Mouse (Mus musculus) bone marrow macrophage, adult 2 months (primary cell): ENCODE measurements at regions not wholly inside any gene's neighbourhood (a gene's known extent, or its start where the extent isn't known, plus 50 kb on each side); places are given as distances from the start of the nearest gene placed in this dataset.

Source experiments
- CTCF ChIP-seq: IDR thresholded peaks from 2 replicates; pipeline ENCODE4 v1.5.1; 2012; ENCODE audit warnings: low read depth, mild to moderate bottlenecking, low read length, moderate library complexity
- POLR2A ChIP-seq: IDR thresholded peaks from 2 replicates; pipeline ENCODE4 v1.6.1; 2012; ENCODE audit warnings: mild to moderate bottlenecking, low read depth, low read length, borderline replicate concordance

GRCm38 (mm10) chr8:24287861-24288260 is 437.8 kb downstream of the Adam3 start:
- TF ChIP-seq CTCF (no peak), POLR2A (no peak)
